In the genomic region with DNA sequence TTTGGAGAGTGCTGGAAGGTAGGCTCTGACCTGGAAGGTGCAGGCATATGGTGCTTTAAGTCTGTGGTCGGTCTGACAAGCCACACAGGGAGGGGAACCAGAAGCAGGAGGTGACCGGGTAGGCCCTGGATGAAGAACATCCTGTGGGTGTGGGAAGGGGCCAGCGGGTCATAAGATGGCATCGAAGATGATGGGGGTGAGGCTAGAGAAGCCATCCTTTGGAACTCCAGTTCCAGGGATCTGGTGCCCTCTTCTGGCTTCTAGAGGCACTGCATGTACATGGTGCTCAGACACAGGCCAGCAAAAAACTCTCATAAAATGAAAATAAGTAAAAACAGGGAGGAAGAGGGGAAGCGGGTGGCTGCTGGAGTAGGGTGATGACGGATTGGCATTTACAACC, we compare ENCODE assay signal across 8 mouse cellular contexts. TPM values are rescaled to one million over a fixed set of nuclear protein-coding genes. Genes with fewer than 3 reads are reported as not detected.
DNase-seq lines count a peak whose midpoint lies in the region; ATAC-seq and TF ChIP-seq lines count a peak whose summit lies in the region.

No protein-coding gene starts in this region.

- 46% methylated on average over 6 of the region's 6 CpGs for WGBS in intestine, embryonic 14.5 days
- 39% methylated on average over 6 of the region's 6 CpGs for WGBS in limb, embryonic 15.5 days
- WGBS in midbrain, embryonic 16.5 days = 66% methylated on average over 6 of the region's 6 CpGs
- WGBS in stomach, embryonic 15.5 days = 49% methylated on average over 6 of the region's 6 CpGs

- peak in 1 of 2 experiments; percentile 80 for DNase-seq in layer of hippocampus, adult 2 months (ENCODE audit: low spot score in 2 of 2)
- DNase-seq in layer of hippocampus, adult 9-11 months = no peak
- peak; percentile 77 for DNase-seq in brain, adult 2 months (ENCODE audit: low read depth, low spot score)
- peak; percentile 87 for DNase-seq in intestine, embryonic 14.5 days (ENCODE audit: low spot score)

- H3K4me1 ChIP-seq in intestine, embryonic 14.5 days (replicated peaks; ENCODE audit: control insufficient read depth, insufficient read depth, low read length) = no peaks in the 10 kb centered on the region
- peaks cover 6% of the 10 kb centered on the region for H3K4me1 ChIP-seq in limb, embryonic 15.5 days
- H3K4me1 ChIP-seq in midbrain, embryonic 16.5 days (ENCODE audit: control insufficient read depth, insufficient read depth, low read length) = no peaks in the 10 kb centered on the region
- no peaks in the 10 kb centered on the region for H3K4me1 ChIP-seq in stomach, embryonic 15.5 days

- peaks cover 4% of the 10 kb centered on the region; the same call in 1 of the 2 replicates for H3K9me3 ChIP-seq in intestine, embryonic 14.5 days (ENCODE audit: control insufficient read depth, low read length)
- H3K9me3 ChIP-seq in limb, embryonic 15.5 days = no peaks in the 10 kb centered on the region
- H3K9me3 ChIP-seq in midbrain, embryonic 16.5 days (replicated peaks; ENCODE audit: control insufficient read depth, low read length, poor library complexity, severe bottlenecking) = no peaks in the 10 kb centered on the region
- no peaks in the 10 kb centered on the region for H3K9me3 ChIP-seq in stomach, embryonic 15.5 days

- H3K27ac ChIP-seq in layer of hippocampus, adult 2 months = no peak overlapping the region
- no peak overlapping the region for H3K27ac ChIP-seq in intestine, embryonic 14.5 days (ENCODE audit: low read depth)
- H3K27ac ChIP-seq in limb, embryonic 15.5 days = no peak overlapping the region
- H3K27ac ChIP-seq in midbrain, embryonic 16.5 days (ENCODE audit: low read length) = no peak overlapping the region
- H3K27ac ChIP-seq in stomach, embryonic 15.5 days = no peak overlapping the region

- peaks cover 36% of the 10 kb centered on the region; the same call in 1 of the 2 replicates for H3K36me3 ChIP-seq in intestine, embryonic 14.5 days (ENCODE audit: control insufficient read depth, insufficient read depth, low read length)
- peaks cover 41% of the 10 kb centered on the region for H3K36me3 ChIP-seq in limb, embryonic 15.5 days
- H3K36me3 ChIP-seq in midbrain, embryonic 16.5 days (ENCODE audit: control insufficient read depth, insufficient read depth, low read length) = peaks cover 25% of the 10 kb centered on the region
- H3K36me3 ChIP-seq in stomach, embryonic 15.5 days = peaks cover 12% of the 10 kb centered on the region

- no peak overlapping the region for H3K9ac ChIP-seq in intestine, embryonic 14.5 days (ENCODE audit: low read length)
- no peak overlapping the region for H3K9ac ChIP-seq in limb, embryonic 15.5 days
- H3K9ac ChIP-seq in midbrain, embryonic 16.5 days (ENCODE audit: low read depth, low read length) = no peak overlapping the region
- no peak overlapping the region for H3K9ac ChIP-seq in stomach, embryonic 15.5 days

- H3K27me3 ChIP-seq in intestine, embryonic 14.5 days (replicated peaks; ENCODE audit: control insufficient read depth, insufficient read depth, low read length) = no peaks in the 10 kb centered on the region
- no peaks in the 10 kb centered on the region for H3K27me3 ChIP-seq in limb, embryonic 15.5 days
- no peaks in the 10 kb centered on the region for H3K27me3 ChIP-seq in midbrain, embryonic 16.5 days (ENCODE audit: control insufficient read depth, insufficient read depth, low read depth, low read length)
- no peaks in the 10 kb centered on the region for H3K27me3 ChIP-seq in stomach, embryonic 15.5 days (replicated peaks)

- no peak overlapping the region for H3K4me2 ChIP-seq in intestine, embryonic 14.5 days (ENCODE audit: low read length)
- no peak overlapping the region for H3K4me2 ChIP-seq in limb, embryonic 15.5 days
- no peak overlapping the region for H3K4me2 ChIP-seq in midbrain, embryonic 16.5 days (ENCODE audit: low read length)
- H3K4me2 ChIP-seq in stomach, embryonic 15.5 days = no peak overlapping the region

- H3K4me3 ChIP-seq in layer of hippocampus, adult 2 months = no peak overlapping the region
- H3K4me3 ChIP-seq in intestine, embryonic 14.5 days (ENCODE audit: low read depth, low read length) = no peak overlapping the region
- H3K4me3 ChIP-seq in limb, embryonic 15.5 days = no peak overlapping the region
- H3K4me3 ChIP-seq in midbrain, embryonic 16.5 days (ENCODE audit: low read depth, low read length) = no peak overlapping the region
- no peak overlapping the region for H3K4me3 ChIP-seq in stomach, embryonic 15.5 days (replicated peaks)

- TF ChIP-seq CTCF in layer of hippocampus, adult 2 months (conservative IDR thresholded peaks at IDR 0.05) = peak; percentile 92

- ATAC-seq in erythroblast, adult 5-6 weeks (replicated peaks; ENCODE audit: low FRiP score, poor library complexity, severe bottlenecking) = peak; percentile 69
- ATAC-seq in intestine, embryonic 14.5 days (replicated peaks; ENCODE audit: low FRiP score, low TSS enrichment, low read depth) = no peak
- ATAC-seq in limb, embryonic 15.5 days (ENCODE audit: insufficient number of reproducible peaks, low FRiP score, low TSS enrichment, low read depth) = peak; percentile 23; the same call in 1 of the 2 replicates
- peak; percentile 30; the same call in 1 of the 2 replicates for ATAC-seq in midbrain, embryonic 16.5 days
- ATAC-seq in stomach, embryonic 15.5 days (ENCODE audit: insufficient read depth, low FRiP score, low read depth) = 0 out of 2 replicates have a peak, but pooled peaks have one; percentile 11

RNA-seq across cellular contexts. Expression of a gene that starts 22.6 kb away (rescaled TPM):
- 100 to 1,000 TPM; 353 to 363 TPM for total RNA-seq in layer of hippocampus, adult 2 months (2021)
- 11.5 and 19.0 TPM in 2 replicates for total RNA-seq in erythroblast, adult 5-6 weeks (2015; ENCODE audit: low replicate concordance)
- 16.4 and 19.4 TPM in 2 replicates for total RNA-seq in erythroblast, adult 5-6 weeks (2017; ENCODE audit: low replicate concordance)
- polyA plus RNA-seq in intestine, embryonic 14.5 days (2014; fragmentation: Nextera tagmentation; extraction: Ambion mirVana) = 28.5 and 29.1 TPM in 2 replicates
- polyA plus RNA-seq in limb, embryonic 15.5 days (2015; fragmentation: Nextera tagmentation; extraction: Ambion mirVana) = 24.4 and 26.0 TPM in 2 replicates
- 172 and 177 TPM in 2 replicates for polyA plus RNA-seq in midbrain, embryonic 16.5 days (2015; fragmentation: Nextera tagmentation; extraction: Ambion mirVana)
- 25.5 and 26.1 TPM in 2 replicates for polyA plus RNA-seq in stomach, embryonic 15.5 days (2015; fragmentation: Nextera tagmentation; extraction: Ambion mirVana)
